Mouse (Mus musculus) myocyte (in vitro differentiated cells): ENCODE results near the gene Erg.

ENCODE experiments used
- POLR2A ChIP-seq: IDR thresholded peaks from one replicate; pipeline ENCODE4 v1.6.1; 2011; ENCODE audit warnings: low read depth, mild to moderate bottlenecking, control low read depth, moderate library complexity; ENCODE audit not compliant: insufficient read length
- REST ChIP-seq: IDR thresholded peaks from one replicate; pipeline ENCODE4 v1.6.1; 2011; ENCODE audit warnings: mild to moderate bottlenecking, control low read depth, moderate library complexity; ENCODE audit not compliant: insufficient read depth, insufficient read length
- TCF12 ChIP-seq: IDR thresholded peaks from one replicate; pipeline ENCODE4 v1.6.1; 2011; ENCODE audit warnings: mild to moderate bottlenecking, control low read depth; ENCODE audit not compliant: poor library complexity, insufficient read depth, severe bottlenecking
- USF1 ChIP-seq: IDR thresholded peaks from one replicate; pipeline ENCODE4 v1.6.1; 2011; ENCODE audit warnings: low read depth, mild to moderate bottlenecking, control low read depth, moderate library complexity

DNA sequence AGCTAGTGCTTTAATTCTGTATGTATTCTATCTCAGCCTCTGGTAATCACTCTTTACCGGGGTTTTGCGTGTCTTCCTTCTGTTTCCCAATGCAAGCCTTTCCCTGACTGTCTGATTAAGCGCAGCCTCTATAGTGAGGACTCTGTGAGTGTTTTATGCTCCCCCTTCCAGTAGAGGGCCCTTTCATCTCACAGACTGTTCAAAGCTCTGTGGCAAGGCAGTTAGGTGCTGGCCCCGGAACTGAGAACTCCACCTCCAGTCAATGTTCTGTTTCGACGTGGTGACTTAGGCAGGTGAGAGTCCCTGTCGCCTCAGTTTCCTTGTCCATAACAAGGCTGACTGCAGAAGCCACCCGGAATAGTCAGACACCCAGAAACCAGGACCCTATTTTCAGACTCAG, 244.4 kb downstream of the Erg start:
- TF ChIP-seq TCF12, result no peak
- no peak for TF ChIP-seq POLR2A
- TF ChIP-seq USF1, result no peak
- TF ChIP-seq REST, result no peak
